Mouse (Mus musculus) adrenal gland, postnatal 4 days (tissue): Measurements from ENCODE around the gene Prickle2. TPM values are rescaled to one million over a fixed set of nuclear protein-coding genes. Genes with fewer than 3 reads are reported as not detected.

Source experiments
- DNase-seq, 2 experiments: peaks; one replicate each; pipeline ENCODE4 v3.0.0; 2021 to 2022; ENCODE audit warnings: low spot score in 2 of 2, mixed read lengths in 2 of 2
- total RNA-seq, 2 experiments: library from RNA; stranded (reverse); gene quantifications; 2 replicates each; pipeline ENCODE4 v1.2.3; 2021

Gene Prickle2
- total RNA-seq, 2 experiments from 2014 or later, result 12.1 to 14.2 TPM

DNA sequence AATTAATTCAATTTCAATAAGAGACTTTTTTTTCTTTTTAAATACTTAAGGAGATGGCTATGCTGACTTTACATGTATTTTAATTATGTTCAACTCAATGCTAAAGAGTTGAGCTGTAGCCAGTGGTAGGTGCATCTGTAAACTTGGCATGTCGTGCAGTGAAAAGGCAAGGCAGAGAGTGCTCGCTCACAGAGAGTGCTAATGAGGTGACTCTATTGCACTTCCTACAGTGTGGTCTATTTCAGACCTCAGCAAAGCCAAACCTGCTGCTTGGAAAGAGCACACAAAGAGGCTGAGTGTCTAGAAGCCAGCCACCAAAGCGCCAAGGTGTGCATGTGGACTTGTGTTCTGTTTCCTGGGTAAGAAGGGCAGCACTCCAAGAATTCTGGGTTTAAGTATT, 109.6 kb downstream of the Prickle2 start:
- no peak for DNase-seq

DNA sequence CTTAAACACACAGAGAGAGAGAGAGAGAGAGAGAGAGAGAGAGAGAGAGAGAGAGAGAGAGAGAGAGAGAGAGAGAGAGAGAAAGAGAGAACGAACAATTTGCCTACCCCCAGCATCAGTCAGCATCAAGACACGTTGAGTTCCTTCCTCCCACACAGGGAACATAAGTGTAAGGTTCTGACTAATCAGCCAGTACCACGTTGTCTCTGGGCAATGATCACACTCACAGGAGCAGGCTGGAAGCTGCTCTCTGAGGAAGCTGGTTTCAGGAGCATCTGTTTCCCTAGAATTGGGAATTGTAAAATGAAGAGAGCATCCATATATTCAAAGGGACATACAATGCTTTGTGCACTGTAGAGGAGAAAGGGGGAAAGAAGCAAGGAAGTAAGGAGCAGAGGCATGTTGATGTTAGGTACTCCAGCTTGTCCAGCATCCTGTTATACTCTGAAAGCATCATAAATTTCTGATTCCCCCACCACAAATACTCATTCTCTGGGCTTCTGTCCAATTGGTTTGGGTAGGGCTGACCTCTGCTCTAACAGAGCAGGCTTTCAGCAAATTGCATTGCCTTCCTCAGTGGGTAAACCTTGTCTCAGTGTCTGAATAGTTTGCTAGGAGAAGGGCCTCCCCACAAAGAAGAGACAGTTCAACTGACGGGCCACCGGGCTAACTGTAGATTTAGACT, 116.4 kb downstream of the Prickle2 start:
- no peak for DNase-seq

DNA sequence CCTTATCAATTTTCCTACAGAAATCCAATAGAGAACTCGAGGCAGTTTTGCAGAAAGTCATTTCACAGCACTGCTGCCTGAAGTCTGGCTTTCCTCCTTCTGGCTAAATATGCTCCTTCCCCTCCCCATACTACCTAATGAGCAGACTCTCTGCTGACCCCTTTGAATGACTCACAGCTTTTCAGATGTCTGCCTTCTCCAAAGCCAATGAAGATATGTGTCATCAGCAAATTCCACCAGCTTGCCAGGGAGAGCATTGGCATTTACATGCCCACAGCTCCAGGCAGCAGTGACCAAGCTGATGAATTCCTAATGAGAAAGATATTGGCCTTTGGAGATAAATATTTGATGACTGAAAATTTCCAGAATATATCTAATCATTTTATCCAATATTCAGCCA, 121.9 kb downstream of the Prickle2 start:
- no peak for DNase-seq

DNA sequence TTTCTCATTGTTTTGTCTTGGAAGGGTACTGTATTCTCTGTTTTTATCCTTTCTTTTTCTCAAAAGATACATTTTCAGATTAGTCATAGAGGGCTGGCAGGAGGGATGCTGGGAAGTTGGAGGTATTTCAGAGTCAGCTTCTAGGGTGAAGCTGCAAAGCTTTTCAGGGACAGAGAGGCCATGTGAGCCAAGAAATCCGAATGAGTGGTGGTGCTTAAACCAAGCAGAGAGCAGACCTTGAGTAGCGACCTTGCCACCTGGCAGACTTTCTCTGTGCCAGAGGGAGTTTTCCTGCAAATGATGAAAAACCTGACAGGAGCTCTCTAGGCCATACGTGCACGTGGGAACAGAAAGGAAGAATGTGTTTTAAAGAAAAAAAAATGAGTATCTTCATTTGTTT, 130.7 kb downstream of the Prickle2 start:
- peak in 1 of 2 experiments; percentile 8 for DNase-seq

DNA sequence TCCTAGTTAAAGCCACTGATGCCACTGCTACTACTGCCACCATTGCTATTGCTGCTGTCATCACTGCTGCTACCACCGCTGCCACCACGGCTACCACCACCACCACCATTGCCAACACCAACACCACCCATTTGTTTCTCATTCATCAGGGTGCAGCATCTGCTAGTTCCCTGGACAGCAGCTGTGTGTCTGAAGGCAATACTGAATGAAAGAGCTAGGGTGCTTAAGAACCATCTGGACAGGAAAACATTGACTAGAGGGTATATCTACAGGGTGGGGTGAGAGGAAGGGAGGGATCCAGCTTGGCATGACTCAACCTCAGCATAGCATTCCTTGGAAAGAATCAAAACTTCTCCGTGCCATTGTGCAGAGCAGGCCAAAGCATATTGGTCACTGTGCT, 133.8 kb downstream of the Prickle2 start:
- DNase-seq, result no peak

DNA sequence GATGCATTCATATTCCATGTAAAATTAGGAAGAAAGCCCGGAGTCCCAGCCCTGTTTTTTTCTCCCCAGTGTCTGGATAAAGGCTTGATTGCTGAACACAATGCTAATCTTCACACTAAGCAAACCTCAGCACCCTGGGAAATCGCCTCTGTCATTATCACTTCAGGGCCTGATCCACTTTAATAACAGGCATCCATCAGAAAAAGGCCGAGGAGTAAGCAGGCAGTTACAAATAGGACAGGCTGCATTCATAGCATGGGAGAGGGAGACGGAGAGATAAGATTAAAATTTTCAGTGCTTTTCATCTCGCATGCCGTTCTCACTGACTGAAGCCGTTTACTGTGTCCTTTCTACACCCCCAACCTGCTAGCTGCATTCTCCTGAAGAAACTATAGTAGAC, 135.9 kb downstream of the Prickle2 start:
- no peak for DNase-seq

DNA sequence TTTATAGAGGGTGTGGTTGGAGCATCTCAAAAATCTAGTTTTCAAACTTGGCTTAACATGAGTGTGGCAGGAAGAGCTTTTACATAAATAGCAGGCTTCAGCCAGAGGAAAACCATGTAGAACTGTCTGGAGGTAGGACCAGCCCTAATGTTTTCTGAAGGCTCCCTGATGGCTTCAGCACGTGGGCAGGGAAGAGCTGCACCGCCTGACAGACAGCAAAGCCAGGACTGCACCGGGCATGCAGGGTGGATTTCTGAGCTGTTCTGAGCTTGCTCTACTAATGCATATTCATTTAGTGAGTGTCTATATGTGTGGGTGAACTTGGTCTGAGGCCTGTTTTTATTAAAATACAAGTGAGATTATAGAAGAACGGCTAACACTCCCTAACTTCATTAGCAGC, 136.7 kb downstream of the Prickle2 start:
- no peak for DNase-seq

DNA sequence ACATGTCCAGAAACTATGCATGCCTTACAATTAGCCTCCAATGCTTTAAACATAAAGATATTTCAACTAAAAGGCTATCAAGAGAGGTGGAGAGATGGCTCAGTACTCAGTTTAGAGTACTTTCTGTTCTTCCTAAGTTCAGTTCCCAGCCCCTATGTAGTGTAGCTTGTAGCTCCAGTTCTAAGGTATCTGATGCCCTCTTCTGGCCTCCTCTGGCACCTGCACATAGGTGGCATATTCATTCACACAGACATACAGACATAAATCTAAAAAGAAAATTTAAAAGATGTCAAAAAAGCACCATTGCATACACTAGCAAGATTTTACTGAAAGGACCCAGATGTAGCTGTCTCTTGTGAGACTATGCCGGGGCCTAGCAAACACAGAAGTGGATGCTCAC, 146.7 kb downstream of the Prickle2 start:
- no peak for DNase-seq

DNA sequence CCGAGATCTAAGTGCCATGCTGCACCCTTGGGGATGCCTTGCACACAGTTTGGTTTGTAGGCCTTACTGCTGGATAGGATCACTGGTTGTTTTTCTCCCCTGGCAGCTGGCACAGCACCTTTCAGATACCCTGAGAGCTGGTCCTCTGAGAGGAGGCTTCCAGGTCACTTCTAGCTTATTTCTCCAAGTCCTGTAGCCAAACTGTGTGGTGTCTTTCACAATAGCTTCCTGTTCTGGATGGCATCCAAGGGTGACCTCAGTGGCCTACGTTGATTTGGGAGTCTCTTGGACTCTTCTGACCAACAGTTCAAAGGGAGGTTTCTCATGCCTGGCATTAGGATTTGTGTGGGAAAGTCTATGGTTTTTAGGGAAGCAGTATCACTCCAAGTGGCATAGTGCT, 150.3 kb downstream of the Prickle2 start:
- no peak for DNase-seq

DNA sequence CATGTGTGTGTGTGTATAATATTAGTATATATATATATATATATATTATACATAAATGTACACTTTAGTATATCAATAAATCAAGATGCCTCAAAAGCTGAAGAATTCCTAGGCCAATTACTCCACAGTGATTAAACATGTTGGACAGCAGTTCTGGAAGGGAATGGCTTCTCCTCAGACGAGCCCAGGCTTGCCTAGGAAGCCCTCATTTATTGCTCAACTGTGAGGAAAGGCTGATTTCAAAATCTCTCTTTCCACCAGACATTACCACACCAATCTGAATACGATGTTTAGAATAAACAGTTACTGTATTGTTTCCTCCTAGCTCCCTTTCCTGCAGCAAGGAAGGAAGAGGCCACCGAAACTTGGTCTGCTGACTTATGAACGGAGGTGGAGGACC, 152.9 kb downstream of the Prickle2 start:
- no peak for DNase-seq

DNA sequence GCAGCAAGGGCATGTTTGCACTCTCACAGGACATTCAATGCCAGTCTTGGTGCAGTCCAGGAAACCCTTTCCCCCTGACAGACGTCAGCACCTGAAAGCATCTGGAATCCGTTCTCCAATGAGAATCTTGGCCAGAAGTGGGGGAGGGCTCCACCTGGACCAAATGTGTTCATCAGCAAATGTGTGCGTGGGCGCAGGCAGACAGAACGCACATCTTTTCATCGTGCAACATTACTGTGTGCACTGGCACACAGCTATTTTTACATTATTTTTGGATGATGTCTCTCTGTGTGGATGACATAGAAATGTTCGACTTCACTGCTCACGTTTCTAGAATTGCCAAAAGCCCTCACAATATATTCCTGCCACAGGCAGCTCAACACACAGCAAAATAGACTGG, 156.7 kb downstream of the Prickle2 start:
- DNase-seq, result no peak

DNA sequence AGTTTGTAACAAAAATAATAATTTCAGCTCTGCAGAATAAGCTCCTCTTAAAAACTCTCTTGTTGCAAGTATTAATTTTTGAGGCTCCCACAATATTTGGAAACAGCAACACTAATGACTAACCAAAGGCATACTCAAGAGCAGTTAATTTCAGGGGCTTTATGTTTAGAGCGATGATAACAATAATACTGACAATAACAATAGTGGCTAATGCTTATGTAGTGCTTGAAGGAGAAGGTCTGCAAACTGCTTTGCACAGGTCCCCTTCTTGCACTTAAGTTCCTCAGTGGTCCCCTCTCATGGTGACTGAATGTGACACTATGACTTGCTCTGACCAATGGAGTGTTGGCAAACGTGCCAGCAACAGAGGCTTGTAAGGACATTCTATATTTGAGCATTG, 160.8 kb downstream of the Prickle2 start:
- no peak for DNase-seq

DNA sequence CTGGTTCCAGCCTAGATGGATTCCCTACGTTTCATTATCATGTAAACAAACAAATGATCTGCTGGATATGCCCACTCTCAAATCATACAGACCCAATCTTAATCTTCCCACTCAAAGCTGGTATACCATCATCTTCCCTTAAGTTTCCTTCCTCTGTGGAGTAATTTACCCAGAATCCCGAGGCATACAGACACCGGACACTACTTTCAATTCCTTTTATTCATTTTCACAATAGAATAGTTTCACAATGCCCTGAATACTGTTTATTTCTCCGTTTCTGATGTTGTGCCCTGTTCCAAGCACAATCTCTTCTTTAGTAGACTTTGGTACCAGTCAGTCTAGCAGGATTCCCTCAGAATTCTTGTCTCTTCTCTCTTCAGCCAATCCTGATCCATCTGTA, 162.1 kb downstream of the Prickle2 start:
- no peak for DNase-seq

DNA sequence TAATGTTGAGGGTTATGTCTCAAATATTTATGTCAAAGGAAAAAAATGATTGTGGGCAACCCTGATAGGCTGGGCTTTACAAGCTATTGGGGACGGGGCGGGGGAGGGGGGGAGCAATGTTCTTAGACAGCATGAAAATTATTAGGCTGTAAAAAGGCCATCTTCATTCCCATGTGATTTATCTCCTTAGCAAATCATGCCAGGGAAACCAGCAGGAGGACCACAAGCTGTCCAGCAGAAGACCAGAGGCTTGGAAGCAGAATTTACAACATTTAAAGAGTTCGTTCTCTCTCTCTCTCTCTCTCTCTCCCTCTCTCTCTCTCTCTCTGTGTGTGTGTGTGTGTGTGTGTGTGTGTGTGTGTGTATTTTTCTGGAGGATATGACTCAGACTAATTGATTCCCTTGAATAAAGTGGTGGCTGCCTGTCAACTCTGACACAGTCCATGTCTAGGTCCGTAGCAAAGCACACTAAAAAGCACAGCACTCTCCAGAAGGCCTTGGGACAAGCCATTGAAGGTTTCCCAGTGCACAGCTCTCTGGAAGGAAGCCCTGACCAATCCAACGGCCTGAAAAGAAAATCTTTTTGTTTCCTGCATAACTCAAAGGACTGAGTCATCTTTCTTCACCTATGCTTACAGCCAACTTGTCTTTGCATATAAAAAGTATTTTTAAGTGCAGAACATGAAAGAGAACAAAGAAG, 163.4 kb downstream of the Prickle2 start:
- DNase-seq, result peak in 1 of 2 experiments; percentile 10

DNA sequence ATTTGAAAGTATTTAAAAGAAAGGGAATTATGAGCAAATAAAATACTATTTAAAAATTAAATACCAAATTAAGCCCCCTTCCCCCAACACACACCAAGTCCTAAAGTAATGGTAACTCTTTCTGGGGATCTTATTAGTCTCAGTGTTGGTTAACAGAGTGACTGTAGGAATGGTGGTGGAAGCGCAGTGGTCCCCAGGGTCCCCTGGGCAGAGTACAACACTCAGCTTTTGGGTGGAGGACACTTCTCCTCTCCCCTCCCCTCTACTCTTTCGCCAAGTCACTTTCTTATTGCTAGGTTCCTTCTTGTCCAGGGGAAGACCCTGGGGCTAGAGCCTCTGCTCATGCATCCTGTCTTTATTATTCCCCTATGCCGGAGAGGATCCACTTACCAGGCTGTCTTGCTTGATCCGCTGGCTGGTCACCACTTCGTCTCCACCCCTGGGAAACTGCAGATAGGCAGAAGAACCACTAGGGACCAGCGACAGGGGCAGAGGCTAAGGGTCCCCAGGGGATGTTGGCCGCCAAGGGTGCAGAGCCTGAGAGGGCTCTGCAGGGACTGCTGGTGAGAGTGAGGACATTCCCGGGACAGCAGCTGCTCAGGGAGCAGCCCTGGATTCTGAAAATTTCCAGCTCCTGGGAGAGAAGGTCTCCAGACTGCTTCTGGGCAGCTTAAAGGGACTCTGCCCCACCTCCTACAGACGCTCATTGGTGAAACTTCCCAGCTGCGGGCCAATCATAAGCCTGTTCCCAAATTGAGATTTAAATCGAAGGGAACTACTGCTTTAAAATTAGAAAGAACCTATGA, 171.5 kb downstream of the Prickle2 start:
- DNase-seq, result peak in 1 of 2 experiments; percentile 14

DNA sequence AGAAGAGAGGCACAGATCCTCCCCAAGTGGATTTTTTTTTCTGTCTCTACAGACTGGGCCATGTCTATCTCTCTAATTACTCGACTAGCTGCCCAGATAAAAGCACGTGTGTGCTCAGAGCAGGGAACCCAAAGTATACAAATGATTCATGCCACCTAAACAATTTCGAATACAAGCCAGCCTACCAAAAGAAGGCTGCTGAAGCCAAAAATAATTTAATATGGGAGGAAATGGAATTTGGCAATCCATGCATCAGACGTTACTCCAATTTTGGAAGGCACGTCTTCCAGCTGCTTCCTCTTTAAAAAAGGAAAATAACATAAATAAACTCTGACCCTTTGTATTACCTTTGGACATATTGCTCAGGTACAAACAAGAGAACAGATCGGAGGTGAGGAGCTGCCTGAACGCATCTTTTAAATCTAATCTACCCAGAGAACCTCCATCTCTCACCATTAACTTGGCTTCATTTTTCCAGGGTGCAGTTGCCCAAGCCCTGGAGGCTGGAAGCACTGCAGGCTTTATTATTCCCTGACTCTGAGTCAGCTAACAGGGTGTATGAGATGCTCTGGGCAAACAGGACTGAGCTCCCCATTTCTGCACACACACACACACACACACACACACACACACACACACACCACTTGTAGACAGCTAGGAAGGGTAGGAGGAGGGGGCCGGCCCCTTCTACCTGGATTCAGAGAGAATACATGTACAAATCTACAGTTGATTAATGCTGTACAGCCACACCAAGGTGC, 172.5 kb downstream of the Prickle2 start:
- DNase-seq, result no peak

DNA sequence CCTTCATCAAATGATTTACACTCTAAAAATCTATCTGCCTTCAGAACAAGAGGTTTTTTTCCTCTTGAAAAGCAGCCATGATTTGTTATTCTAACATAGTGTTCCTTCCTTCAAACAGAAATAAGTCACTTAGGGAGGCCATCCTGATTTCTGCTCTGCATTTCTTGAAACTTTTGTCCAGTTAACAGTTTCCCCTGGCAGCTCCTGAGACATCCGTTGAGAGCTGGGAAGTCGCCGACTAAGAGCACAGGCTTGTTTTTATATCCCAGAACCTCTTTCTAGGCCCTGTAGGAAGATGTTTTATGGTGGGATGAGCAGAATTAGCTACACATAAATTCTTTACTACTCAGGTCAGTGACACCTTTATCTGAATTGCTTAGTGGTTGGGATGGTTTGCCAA, 173.1 kb downstream of the Prickle2 start:
- DNase-seq, result no peak

DNA sequence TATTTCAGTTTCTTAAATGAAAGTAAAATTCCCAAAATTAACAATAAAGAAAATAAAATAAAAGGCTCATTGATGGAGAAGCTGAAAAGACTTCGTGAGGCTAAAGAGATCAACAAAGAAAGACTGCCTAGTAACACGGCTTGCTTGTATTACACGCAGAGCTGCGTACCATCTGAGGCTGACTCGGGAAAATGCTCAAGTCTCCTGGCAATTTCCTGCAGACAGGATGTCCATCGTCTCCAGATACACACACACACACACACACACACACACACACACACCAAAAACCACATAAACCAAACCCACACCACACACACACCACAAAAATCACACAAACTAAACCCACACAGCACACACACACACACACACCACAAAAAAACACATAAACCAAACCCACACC, 173.6 kb downstream of the Prickle2 start:
- DNase-seq, result no peak

DNA sequence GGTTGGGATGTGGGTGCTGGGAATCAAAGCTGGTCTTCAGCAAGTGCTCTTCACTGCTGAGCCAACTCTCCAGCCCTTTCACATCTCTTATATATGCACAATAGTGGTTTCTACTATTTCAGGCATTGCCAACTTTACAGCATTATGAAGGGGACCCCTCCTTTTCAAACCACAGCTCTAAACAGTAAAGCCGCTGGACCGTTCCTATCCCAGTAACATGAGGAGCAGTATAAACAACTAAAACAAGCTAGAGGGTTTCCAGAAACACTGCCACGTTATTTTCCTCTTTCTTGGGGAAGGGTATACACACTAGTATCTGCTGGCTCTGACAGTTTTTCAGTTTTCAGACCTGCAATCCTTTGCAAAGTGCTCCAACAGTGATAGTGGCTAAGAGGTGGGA, 179.7 kb downstream of the Prickle2 start:
- no peak for DNase-seq

DNA sequence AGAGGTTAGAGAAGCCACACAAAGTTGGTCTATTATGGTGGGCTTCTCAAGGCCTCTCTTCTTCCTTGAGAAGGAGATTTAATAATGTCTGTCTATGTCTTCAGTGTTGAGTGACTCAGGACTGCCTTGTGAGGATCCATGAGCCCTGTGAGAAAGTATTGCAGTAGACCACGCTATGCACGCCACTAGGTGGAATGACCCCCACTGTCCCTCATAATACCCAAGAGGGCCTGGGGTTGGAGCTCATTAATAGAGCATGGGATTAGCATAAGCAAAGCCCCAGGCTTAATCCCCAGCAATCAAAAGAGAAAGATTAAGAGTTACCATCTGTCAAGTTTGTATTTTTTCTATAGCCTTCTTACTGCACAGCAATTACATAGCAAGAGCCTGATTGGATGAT, 180.3 kb downstream of the Prickle2 start:
- DNase-seq, result no peak

DNA sequence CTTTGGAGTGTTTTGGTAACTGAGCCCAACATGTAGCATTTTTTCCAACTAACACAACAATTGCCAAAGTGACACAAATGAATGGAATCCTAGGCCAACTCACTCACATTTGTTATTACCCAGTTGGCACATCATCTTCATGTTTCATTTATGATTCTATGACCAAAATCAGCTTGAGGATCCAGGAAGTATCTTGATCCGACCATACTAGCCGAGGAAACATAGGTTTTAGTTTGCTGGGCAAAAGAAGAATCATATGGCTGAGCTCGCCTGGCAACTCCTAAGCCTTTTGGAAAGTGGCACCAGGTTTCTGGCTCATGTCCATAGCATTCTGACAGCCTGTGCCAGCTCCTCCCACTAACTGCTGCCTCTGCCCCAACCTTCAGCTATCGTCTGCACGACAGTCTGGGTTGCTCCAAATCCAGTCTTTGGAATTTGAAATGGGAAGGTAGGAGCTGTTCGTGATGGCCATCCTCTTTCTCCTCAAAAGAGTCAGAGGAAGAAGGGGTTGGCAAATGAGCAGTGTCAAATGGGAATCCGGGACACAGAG, 184.4 kb downstream of the Prickle2 start:
- DNase-seq, result peak in 1 of 2 experiments; percentile 13
